Mouse (Mus musculus): Measurements from ENCODE around the gene Csf2rb. TPM values are rescaled to one million over a fixed set of nuclear protein-coding genes. Genes with fewer than 3 reads are reported as not detected.

The Csf2rb gene
- total RNA-seq, 1 experiment from 2014 or later = 33.5 TPM

DNA sequence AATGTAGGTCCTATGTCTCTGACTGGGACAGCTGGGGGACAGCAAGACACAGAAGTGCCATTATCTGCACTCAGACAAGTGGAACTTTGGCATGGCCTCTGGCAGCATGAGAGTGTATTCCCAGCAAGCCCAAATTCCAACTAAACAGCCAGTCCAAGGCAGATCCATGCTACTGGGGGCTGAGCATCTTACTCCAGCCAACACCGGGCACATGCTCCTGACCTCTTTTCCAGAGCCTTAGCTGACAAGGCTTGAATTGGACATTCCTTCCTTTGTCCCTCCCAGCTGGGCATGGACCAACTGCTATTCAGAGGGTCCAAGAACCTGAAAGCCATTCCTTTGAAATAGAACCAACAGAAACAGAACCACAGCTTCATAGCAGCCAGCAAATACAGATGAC is 44.1 kb downstream of the Csf2rb start:
- no peak for ATAC-seq (replicated peaks; ENCODE audit: low read depth, poor library complexity, severe bottlenecking)

- no peak for ATAC-seq (replicated peaks; ENCODE audit: low read depth, poor library complexity, severe bottlenecking)
These were observed 47.2 kb downstream of the Csf2rb start for GRCm38 (mm10) chr15:78372796-78373195.

DNA sequence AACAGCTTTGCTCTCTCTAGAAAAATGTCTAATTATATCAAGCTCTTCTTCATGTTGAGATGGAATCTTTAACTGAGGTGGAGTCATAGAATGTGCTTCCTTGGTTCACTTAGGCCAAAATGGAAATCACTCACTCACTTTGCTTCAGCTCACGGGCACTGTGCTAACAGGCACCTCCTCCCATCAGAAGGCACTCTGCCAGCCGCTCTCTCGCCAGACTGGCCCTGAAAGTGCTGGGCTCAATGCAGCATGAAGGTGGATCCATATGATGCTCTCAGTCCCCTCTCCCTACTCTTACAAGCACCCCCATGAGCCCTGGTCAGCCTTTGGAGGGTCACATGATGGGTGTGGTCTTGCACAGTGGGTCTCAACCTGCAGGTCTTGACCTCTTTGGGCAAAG is 48.7 kb downstream of the Csf2rb start:
- ATAC-seq (replicated peaks; ENCODE audit: low read depth, poor library complexity, severe bottlenecking) = no peak

DNA sequence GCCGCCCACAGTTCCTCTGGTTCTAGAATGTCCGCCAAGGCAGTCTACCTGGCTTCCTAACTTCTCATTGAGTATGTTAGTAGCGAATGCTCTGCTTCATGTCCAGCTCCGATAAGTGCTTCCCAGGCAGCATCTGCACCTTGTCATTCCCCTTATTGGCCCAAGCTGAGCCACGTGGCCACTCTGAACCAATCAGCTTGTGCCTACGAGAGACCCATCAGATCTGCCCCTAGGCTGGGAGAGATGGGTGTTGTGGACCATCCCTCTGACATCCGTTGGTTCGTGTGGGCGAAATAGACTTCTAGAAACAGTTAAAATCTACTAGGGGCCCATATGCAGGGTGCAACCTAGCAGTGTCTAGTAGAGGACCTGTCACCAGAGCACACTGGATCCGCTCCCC is 52.3 kb downstream of the Csf2rb start:
- ATAC-seq (replicated peaks; ENCODE audit: low read depth, poor library complexity, severe bottlenecking) = no peak

GRCm38 (mm10) chr15:78378556-78378955 is 53.0 kb downstream of the Csf2rb start:
- ATAC-seq (replicated peaks; ENCODE audit: low read depth, poor library complexity, severe bottlenecking) = no peak

- ATAC-seq (replicated peaks; ENCODE audit: low read depth, poor library complexity, severe bottlenecking) = no peak
These were observed 54.7 kb downstream of the Csf2rb start for GRCm38 (mm10) chr15:78380208-78380607.

GRCm38 (mm10) chr15:78380741-78381140 is 55.2 kb downstream of the Csf2rb start:
- no peak for ATAC-seq (replicated peaks; ENCODE audit: low read depth, poor library complexity, severe bottlenecking)

- no peak for ATAC-seq (replicated peaks; ENCODE audit: low read depth, poor library complexity, severe bottlenecking)
These were observed 56.6 kb downstream of the Csf2rb start for GRCm38 (mm10) chr15:78382115-78382514.

GRCm38 (mm10) chr15:78383450-78384219 is 58.1 kb downstream of the Csf2rb start:
- 0 out of 2 replicates have a peak, but pooled peaks have one; percentile 53 for ATAC-seq (replicated peaks; ENCODE audit: low read depth, poor library complexity, severe bottlenecking)

DNA sequence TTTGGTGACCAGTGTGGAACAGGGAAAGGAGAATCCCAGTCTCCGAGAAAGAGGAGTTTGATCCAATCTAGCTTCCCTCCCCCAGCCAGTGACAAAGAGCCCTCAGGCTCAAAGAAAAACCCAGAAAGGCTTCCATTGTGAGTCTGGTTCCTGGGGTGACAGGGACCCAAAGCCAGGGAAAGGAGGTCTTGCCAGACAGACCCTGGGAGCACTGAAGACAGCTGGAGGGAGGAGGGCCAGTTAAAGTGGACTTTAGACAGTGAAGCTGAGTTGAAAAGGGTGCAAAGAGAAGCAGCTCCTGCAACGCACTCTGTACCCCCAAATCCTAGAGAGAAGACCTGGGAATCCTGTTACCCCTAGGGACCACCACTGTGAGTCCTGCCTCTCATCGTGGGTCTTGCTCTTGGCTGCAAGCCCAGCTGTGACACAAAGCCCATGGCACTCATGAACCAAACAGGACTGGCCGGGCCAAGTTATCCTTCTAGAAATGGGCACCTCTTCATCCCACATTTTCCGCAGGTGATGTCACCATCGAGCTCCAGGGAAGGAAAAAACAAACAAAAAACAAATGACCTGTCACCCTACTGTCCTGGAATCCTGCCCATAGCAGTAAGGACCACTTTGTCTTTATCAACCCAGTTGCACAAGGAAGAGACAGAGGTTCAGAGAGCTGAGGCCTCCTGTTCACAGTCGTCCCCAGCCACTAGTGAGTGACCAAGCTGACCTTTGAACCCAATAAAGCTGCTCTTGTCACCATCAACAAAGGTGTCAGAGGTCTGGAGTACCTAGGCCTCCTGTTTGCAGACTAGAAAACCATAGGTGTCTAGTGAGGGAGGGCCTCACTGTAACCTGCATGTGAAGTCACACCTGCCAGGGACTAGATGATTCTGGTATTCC is 58.9 kb downstream of the Csf2rb start:
- no peak for ATAC-seq (replicated peaks; ENCODE audit: low read depth, poor library complexity, severe bottlenecking)

GRCm38 (mm10) chr15:78385564-78385963 is 60.0 kb downstream of the Csf2rb start:
- peak; percentile 55; the same call in 1 of the 2 replicates for ATAC-seq (replicated peaks; ENCODE audit: low read depth, poor library complexity, severe bottlenecking)

GRCm38 (mm10) chr15:78390855-78391254 is 65.3 kb downstream of the Csf2rb start:
- ATAC-seq (replicated peaks; ENCODE audit: low read depth, poor library complexity, severe bottlenecking) = no peak

GRCm38 (mm10) chr15:78395478-78395962 is 70.0 kb downstream of the Csf2rb start, which contains the start of gene Tex33:
Tex33 (minus strand) TSS chr15:78395912.
- ATAC-seq (replicated peaks; ENCODE audit: low read depth, poor library complexity, severe bottlenecking) = no peak

GRCm38 (mm10) chr15:78401345-78401744 is 75.8 kb downstream of the Csf2rb start:
- peak; percentile 57 for ATAC-seq (replicated peaks; ENCODE audit: low read depth, poor library complexity, severe bottlenecking)

DNA sequence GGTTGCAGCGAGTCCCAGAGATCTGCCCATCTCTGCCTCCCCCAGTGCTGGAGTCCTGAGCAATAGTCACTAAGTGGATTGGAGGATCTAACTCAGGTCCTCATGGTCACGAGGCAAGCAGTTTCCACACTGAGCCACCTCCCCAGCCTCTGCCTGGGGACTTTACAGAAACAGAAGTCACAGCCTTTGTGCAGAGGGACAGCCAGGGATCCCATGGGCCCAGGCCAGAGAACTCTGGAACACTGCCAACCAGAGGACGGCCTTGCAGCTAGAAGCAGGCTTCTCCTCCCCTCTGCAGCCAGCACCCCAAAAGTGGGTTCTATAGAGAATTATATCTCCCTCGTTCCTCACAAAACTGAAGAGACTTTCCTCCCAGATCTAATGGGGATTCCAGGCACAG is 76.4 kb downstream of the Csf2rb start:
- ATAC-seq (replicated peaks; ENCODE audit: low read depth, poor library complexity, severe bottlenecking) = 0 out of 2 replicates have a peak, but pooled peaks have one; percentile 8

- ATAC-seq (replicated peaks; ENCODE audit: low read depth, poor library complexity, severe bottlenecking) = no peak
These were observed 76.9 kb downstream of the Csf2rb start for GRCm38 (mm10) chr15:78402423-78402822.

GRCm38 (mm10) chr15:78403301-78403741 is 77.8 kb downstream of the Csf2rb start:
- ATAC-seq (replicated peaks; ENCODE audit: low read depth, poor library complexity, severe bottlenecking) = no peak

All from common myeloid progenitor, adult 5-6 weeks (primary cell).